In genomic region chr4:51597850-51598249, GRCm38 (mm10) we compare ENCODE assay signal across 17 mouse cellular contexts.
"Had no signal": no experiment of that assay in that cellular context is flagged by ENCODE, and none has a peak within 500 bp of the region (broad histone marks: within the 10 kb centered on the region; RNA-seq: fewer than 3 reads in every experiment).

No protein-coding gene starts in this region.

- ATAC-seq: hindbrain, postnatal 0 days; intestine, embryonic 16.5 days; liver, embryonic 12.5 days had no signal

- DNase-seq: gastrocnemius, postnatal 14 days; gastrocnemius, postnatal 36 days; heart, adult 11 months; heart, adult 2 months; heart, postnatal 14 days; heart, postnatal 36 days; kidney, adult 11 months; kidney, adult 2 months; kidney, adult 9 months; kidney, postnatal 14 days; kidney, postnatal 36 days; layer of hippocampus, adult 9-11 months; layer of hippocampus, postnatal 36 days; left cerebral cortex, postnatal 4 days had no signal
